Mouse (Mus musculus) lung, adult 18-20 months (tissue): Measurements from ENCODE around the gene Piwil4.

ENCODE experiments used
- DNase-seq, 2 experiments: peaks; one replicate each; pipeline ENCODE4 v3.0.0; 2022; ENCODE audit warnings: mixed read lengths in 2 of 2

The Piwil4 gene

DNA sequence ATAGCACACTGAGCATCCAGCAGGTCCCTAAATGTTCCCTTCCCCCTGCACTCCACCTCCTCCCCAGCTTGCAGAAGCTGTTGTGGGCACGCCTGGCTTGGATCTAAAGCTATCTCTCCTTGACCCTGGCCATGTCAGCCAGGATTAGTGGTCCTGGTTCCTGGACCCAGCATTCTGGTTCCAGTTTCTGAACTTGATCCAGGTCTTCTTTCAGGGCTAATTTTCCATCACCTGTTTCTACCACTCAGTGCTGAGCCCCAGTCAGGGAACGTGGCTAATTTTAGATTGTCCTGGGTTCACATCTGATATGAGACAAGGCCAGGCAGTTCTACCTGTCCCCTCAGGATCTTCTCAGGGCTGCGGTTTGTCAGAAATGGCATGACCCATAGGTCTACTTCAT is 74.5 kb downstream of the Piwil4 start:
- no peak for DNase-seq

GRCm38 (mm10) chr9:14663591-14663990 is 76.9 kb downstream of the Piwil4 start:
- DNase-seq = no peak

DNA sequence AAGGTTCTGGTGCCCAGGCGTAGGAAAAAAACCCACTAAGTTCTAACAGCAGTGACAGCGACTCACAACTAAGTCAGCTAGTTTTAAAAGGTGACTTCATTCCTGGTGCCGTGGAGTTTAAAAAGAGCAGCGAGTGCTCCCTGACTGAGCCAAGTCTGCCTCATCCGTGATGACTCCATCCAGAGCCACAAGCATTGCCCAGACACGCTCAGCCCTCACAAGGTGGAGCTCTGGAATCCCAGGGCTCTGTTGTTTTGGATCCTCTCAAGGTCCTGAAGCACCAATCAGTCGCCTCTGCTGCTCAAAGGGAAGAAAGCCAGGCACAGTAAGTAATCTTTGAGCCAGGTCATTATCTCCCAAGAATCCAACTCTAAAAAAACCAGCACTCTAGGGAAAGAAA is 77.7 kb downstream of the Piwil4 start:
- no peak for DNase-seq

DNA sequence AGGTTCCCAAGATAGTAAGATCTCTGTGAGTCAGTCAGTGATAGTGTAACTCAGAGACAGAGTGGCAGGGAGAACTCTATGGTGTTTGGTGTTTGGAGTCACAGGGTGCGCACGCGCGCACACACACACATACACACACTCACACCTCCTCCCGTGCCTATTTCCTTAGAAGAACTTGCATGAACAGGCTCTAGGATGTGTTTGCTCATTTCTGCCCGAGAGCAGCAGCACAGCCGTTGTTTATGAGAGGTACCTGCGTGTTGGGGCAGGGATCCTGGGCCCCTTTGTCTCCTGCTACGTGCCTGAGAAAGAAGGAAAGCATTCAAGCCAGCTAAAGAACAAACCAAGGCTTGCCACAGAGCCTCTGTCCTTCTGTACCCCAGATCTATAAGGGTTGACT is 78.4 kb downstream of the Piwil4 start:
- no peak for DNase-seq

GRCm38 (mm10) chr9:14657926-14658325 is 82.6 kb downstream of the Piwil4 start:
- DNase-seq = no peak

DNA sequence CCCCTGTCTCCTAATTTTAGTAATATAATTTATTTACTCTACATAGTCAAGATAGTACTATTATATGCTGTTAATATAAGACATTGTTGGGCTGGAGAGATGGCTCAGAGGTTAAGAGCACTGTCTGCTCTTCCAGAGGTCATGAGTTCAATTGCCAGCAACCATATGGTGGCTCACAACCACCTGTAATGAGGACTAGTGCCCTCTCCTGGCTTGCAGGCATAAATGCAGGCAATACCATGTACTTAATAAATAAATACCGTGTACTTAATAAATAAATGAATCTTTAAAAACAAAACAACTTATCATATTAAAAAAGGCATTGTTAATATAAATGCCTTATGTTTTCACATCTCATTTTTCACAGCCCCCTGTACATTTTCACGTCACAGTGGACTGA is 86.5 kb downstream of the Piwil4 start:
- DNase-seq = no peak

- DNase-seq = no peak
Measured at GRCm38 (mm10) chr9:14652761-14653160, 87.8 kb downstream of the Piwil4 start.

- DNase-seq = no peak
Measured at GRCm38 (mm10) chr9:14647849-14648248, 92.7 kb downstream of the Piwil4 start.

- DNase-seq = no peak
Measured at GRCm38 (mm10) chr9:14646641-14647040, 93.9 kb downstream of the Piwil4 start.
